Mouse (Mus musculus) forebrain, embryonic 15.5 days (tissue): ENCODE measurements around the gene Gtf2b. TPM values are rescaled to one million over a fixed set of nuclear protein-coding genes. Genes with fewer than 3 reads are reported as not detected.
A peak's percentile ranks its signal among the peaks of the same experiment; 100 is the strongest.

ENCODE experiments used
- ATAC-seq: fragments of 200-750 bp; cut with Nextera tagmentation; replicated peaks from 2 replicates; pipeline ENCODE4 v1.8.0; 2017; ENCODE audit warnings: mild to moderate bottlenecking, moderate TSS enrichment, moderate library complexity
- H3K27ac ChIP-seq: fragments of 300-500 bp; sonication (generic); replicated peaks from 2 replicates; pipeline ENCODE4 v1.5.1; 2015; ENCODE audit warnings: mild to moderate bottlenecking, inconsistent platforms
- H3K27me3 ChIP-seq: fragments of 300-500 bp; sonication (generic); 2 replicates; pipeline ENCODE4 v1.6.1; 2015; ENCODE audit warnings: inconsistent platforms
- H3K36me3 ChIP-seq: fragments of 300-500 bp; sonication (generic); 2 replicates; pipeline ENCODE4 v1.6.1; 2015; ENCODE audit warnings: mild to moderate bottlenecking, inconsistent platforms
- H3K4me1 ChIP-seq: fragments of 300-500 bp; sonication (generic); 2 replicates; pipeline ENCODE4 v1.6.1; 2015; ENCODE audit warnings: inconsistent platforms
- H3K4me2 ChIP-seq: fragments of 300-500 bp; sonication (generic); replicated peaks from 2 replicates; pipeline ENCODE4 v1.6.1; 2015; ENCODE audit warnings: mild to moderate bottlenecking, inconsistent platforms
- H3K4me3 ChIP-seq: fragments of 300-500 bp; sonication (generic); 2 replicates; pipeline ENCODE4 v1.5.1; 2015; ENCODE audit warnings: mild to moderate bottlenecking, inconsistent platforms
- H3K9ac ChIP-seq: fragments of 300-500 bp; sonication (generic); replicated peaks from 2 replicates; pipeline ENCODE4 v1.6.1; 2015; ENCODE audit warnings: mild to moderate bottlenecking, inconsistent platforms
- H3K9me3 ChIP-seq: fragments of 300-500 bp; sonication (generic); 2 replicates; pipeline ENCODE4 v1.6.1; 2016; ENCODE audit warnings: inconsistent platforms
- WGBS: fragments of 180-500 bp; shearing (Covaris S2); methylation state at CpG from one replicate; pipeline ENCODE4 v1.1.7; 2015; ENCODE audit warnings: mixed read lengths; 5-methylcytosine and 5-hydroxymethylcytosine counted together
- polyA plus RNA-seq: library from polyadenylated mRNA; unstranded; fragments of >200 nt; fragmentation: Nextera tagmentation; extraction: Ambion mirVana; gene quantifications from 2 replicates; pipeline ENCODE4 v1.2.1, GENCODE M21; 2015

The Gtf2b gene
- 91.7 and 93.1 TPM in 2 replicates for polyA plus RNA-seq

DNA sequence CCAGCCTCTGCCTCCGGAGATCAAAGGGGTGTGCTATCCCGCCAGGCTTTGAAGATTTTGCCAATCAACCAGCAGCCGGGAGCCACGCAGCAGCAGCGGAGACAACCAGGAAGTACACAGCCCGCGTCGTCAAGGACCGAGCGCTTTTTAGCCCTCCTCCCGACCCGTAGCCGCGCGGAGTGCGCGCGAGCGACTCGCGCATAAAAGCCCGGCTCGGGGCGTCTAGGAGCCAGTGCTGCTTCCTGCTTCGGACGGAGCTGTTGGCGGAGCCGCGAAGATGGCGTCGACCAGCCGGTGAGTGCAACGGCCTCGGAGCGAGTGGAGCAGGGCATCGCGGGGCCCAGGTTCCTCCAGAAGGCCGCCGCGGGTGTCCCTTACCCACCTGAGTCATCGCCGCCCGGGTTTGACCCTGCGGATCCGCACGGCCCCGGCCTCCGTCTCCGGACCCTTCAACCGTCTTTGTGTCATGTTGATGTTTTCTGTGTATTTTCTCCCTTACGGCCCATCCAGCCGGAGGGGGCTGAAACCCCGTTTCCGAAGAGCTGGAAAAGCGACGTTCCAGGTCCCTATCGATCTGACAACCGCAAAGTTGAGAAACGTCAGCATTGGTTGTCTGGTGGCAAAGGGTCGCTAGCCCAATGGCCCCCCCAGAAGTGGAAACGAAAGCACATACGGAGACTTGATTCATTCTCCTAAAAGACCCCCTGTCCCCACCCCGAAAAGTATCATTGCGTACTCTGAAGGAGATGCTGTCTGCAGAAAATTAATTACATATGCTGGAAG is at the start of gene Gtf2b:
Gene Gtf2b (plus strand): TSS at position 51 of the 783 bp plus-strand sequence.
- peak; percentile 100 for ATAC-seq
- H3K36me3 ChIP-seq, result no peaks in the 10 kb centered on the region
- peak within 1 kb of the TSS; percentile 81 for H3K4me3 ChIP-seq
- H3K4me1 ChIP-seq, result peaks cover 20% of the 10 kb centered on the region
- no peaks in the 10 kb centered on the region for H3K9me3 ChIP-seq
- WGBS, result under 1% methylated on average over 64 of the region's 64 CpGs
- peak within 1 kb of the TSS; percentile 96 for H3K9ac ChIP-seq
- peak within 1 kb of the TSS; percentile 89 for H3K27ac ChIP-seq
- no peaks in the 10 kb centered on the region for H3K27me3 ChIP-seq
- H3K4me2 ChIP-seq, result peak within 1 kb of the TSS; percentile 65

DNA sequence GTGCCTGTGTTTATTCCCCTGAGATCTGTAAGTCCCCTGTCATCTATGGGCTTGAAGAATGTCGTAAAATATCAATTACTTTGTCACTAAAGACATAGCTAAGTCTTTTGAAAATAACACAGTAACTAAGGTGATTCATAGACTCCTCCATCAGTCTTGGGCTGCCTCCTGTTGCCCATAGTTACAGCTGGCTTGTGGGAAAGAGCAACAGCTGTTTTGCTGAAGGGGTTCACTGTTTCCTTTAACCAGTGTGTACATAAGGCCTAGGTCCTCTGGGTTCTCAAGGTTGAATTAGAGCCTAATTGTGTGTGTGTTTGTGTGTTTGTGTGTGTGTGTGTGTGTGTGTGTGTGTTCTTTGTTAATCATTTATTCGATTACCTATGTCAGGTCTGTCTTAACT is 39.4 kb upstream of the Gtf2b start:
- Histone ChIP-seq H3K9ac (no peak overlapping the region), H3K27ac (no peak overlapping the region), H3K27me3 (no peaks in the 10 kb centered on the region), H3K36me3 (no peaks in the 10 kb centered on the region), H3K4me1 (no peaks in the 10 kb centered on the region), H3K9me3 (no peaks in the 10 kb centered on the region), H3K4me3 (no peak overlapping the region), H3K4me2 (no peak overlapping the region)
- ATAC-seq, result no peak
- WGBS, result 83% methylated on average over 2 of the region's 2 CpGs

DNA sequence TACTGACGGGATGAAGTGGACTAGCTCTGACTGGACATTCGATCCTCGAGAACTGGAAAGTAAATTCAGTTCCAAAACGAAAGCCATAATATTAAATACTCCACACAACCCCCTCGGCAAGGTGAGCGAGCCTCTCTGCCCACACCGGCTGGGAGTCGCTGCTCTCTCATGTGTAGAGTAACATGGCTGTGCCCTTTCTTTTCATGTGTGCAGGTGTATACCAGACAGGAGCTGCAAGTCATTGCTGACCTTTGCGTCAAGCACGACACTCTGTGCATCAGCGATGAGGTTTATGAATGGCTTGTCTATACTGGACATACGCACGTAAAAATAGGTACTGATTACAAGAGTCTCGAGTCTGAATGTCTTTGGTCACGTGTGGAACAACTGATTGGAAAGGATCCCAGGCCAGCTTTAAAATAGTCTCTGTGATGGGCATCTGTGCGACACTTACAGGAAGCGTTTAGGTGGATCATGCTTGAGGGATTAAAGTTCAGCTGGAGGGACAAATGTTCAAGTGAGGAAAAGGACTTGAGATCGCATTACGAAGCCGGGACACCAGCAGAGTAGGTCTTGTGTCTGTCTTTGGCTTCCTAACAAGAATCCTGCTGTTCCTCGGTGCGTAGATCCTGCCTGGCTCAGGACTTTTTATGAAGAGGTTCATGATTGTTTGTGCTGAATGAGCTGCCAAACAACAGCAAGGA is 38.7 kb upstream of the Gtf2b start:
- H3K4me2 ChIP-seq, result no peak overlapping the region
- 88% methylated on average over 22 of the region's 22 CpGs for WGBS

DNA sequence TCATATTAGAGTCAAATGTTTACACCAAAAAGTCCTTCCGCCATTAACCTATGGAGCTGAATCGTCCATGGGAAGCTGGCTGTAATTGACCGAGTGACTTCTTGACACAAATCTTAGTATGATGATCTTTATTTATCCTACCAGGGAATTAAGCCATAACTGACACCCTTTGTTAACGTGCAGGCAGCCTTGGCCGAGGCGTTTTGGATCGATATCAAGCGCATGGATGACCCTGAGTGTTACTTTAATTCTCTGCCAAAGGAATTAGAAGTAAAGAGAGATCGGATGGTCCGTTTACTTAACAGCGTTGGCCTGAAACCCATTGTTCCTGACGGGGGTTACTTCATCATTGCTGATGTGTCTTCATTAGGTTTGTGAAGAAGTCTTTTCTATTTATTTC is 30.6 kb upstream of the Gtf2b start:
- no peak for ATAC-seq
- Histone ChIP-seq H3K4me3 (no peak overlapping the region), H3K27me3 (no peaks in the 10 kb centered on the region), H3K4me2 (no peak overlapping the region), H3K4me1 (no peaks in the 10 kb centered on the region), H3K9ac (no peak overlapping the region), H3K27ac (no peak overlapping the region), H3K9me3 (no peaks in the 10 kb centered on the region), H3K36me3 (no peaks in the 10 kb centered on the region)
- WGBS, result 85% methylated on average over 12 of the region's 12 CpGs

More for the DNA sequence above, 38.7 kb upstream of the Gtf2b start:
- Histone ChIP-seq H3K4me3 (no peak overlapping the region), H3K27me3 (no peaks in the 10 kb centered on the region), H3K9ac (no peak overlapping the region), H3K4me1 (no peaks in the 10 kb centered on the region), H3K36me3 (no peaks in the 10 kb centered on the region), H3K9me3 (no peaks in the 10 kb centered on the region), H3K27ac (no peak overlapping the region)
- no peak for ATAC-seq

DNA sequence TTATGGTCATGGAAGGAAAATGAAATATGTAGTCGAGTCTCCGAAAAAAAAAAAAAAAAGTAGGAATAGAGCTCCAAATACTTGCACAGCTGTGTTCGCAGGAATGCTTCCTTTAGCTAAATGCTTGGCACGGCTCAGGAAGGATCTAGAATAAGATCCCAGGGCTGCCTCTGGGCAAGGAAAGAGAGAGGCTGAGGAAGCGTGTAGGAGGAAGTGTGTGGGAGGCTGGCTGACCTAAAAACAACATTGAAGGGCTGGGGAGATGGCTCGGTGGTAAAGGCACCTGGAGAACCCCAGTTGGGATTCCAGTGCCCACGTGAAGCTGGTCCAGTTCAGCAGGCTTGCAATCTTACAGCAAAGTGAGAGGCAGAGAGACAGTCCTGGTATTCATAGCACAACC is 23.9 kb upstream of the Gtf2b start:
- no peak overlapping the region for H3K4me2 ChIP-seq
- no peak for ATAC-seq
- H3K36me3 ChIP-seq, result no peaks in the 10 kb centered on the region
- H3K4me3 ChIP-seq, result no peak overlapping the region
- no peak overlapping the region for H3K27ac ChIP-seq
- H3K27me3 ChIP-seq, result no peaks in the 10 kb centered on the region
- no peaks in the 10 kb centered on the region for H3K9me3 ChIP-seq
- WGBS, result 84% methylated on average over 7 of the region's 7 CpGs
- no peaks in the 10 kb centered on the region for H3K4me1 ChIP-seq
- no peak overlapping the region for H3K9ac ChIP-seq

DNA sequence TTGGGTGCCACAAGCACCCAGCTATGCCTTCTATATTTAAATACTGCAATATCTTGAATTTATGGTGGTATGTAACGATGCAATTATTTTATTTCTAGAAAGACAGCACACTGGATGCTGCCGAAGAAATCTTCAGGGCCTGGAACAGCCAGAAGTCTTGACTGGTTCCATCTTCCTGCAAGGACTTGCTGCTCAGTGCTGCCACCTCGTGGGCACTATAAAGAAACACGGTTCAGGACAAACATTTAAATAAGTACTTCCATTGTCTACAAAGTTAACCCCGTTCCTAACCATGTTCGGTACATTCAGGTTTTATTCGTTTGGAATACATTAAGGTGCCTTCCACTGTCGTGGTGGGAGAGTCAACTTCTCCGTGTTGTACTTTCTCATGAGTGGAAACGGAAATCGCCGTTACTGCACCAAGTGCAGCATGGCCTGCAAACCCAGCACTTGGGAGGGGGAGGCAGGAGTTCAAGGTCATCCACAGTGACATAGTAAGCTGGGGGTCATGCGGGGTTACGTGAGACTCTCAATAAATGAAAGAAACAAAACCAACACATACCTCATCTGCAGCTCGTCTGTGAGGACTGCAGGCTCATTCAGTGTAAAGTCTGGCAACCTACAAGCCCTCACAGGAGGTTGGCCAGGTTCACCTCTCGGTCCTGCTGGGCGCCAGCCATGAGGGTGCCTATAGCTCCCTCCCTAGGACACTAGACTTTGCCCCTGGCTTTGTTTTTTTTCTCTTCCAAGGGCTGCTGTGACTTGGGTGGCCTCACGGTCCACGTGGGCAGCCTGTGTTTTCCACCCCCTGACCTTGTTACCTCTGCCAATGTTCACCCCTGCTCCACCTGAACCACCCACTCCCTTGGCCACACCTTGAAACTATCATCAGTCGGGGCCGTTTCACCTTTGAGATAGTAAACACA is 20.6 kb upstream of the Gtf2b start:
- Histone ChIP-seq H3K9ac (no peak overlapping the region), H3K27me3 (no peaks in the 10 kb centered on the region), H3K4me1 (no peaks in the 10 kb centered on the region), H3K36me3 (no peaks in the 10 kb centered on the region), H3K9me3 (no peaks in the 10 kb centered on the region), H3K4me3 (no peak overlapping the region), H3K4me2 (no peak overlapping the region), H3K27ac (no peak overlapping the region)
- peak; percentile 54 for ATAC-seq
- 62% methylated on average over 21 of the region's 21 CpGs for WGBS

DNA sequence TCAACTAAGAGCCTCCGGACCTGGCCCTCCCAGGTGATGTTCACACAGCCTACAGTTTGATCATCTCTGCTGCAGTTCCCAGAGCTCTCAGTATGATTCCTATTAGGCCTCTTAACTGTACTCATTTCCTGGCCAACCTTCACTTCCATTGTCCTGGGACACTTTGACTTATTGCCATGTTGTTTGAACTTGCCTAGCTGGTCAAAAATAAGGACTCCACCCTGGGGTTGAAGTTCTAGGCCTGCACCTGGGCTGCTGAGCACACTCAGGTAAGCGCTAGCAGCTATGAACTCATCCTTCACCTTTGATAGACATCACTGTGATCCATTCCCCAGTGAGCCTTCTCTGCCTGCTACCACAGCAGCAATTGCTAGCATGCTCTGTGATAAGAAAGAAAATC is 19.8 kb upstream of the Gtf2b start:
- 90% methylated on average over 2 of the region's 2 CpGs for WGBS
- no peaks in the 10 kb centered on the region for H3K9me3 ChIP-seq
- no peaks in the 10 kb centered on the region for H3K36me3 ChIP-seq
- no peak overlapping the region for H3K9ac ChIP-seq
- no peaks in the 10 kb centered on the region for H3K4me1 ChIP-seq
- no peak for ATAC-seq
- no peak overlapping the region for H3K27ac ChIP-seq
- H3K4me2 ChIP-seq, result no peak overlapping the region
- no peaks in the 10 kb centered on the region for H3K27me3 ChIP-seq
- H3K4me3 ChIP-seq, result no peak overlapping the region

DNA sequence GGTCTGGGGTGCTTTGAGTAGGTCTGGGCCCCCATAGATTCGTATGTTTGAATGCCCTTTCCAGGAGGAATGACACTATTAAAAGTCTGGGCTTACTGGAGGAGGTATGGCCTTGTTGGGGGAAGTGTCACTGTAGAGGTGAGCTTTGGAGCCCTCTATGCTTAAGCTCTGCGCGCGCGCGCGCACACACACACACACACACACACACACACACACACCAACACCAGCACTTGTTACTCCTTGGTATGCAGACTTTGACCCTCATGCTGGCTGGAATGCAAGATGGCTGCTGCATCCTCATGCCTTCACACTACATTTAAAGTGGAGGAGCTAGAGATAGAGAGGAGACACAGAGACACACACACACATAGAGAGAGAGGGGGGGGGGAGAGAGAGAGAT is 17.2 kb upstream of the Gtf2b start:
- no peaks in the 10 kb centered on the region for H3K36me3 ChIP-seq
- WGBS, result 94% methylated on average over 7 of the region's 7 CpGs
- no peak overlapping the region for H3K9ac ChIP-seq
- no peaks in the 10 kb centered on the region for H3K9me3 ChIP-seq
- no peaks in the 10 kb centered on the region for H3K4me1 ChIP-seq
- no peak overlapping the region for H3K27ac ChIP-seq
- no peaks in the 10 kb centered on the region for H3K27me3 ChIP-seq
- no peak for ATAC-seq
- no peak overlapping the region for H3K4me2 ChIP-seq
- no peak overlapping the region for H3K4me3 ChIP-seq

DNA sequence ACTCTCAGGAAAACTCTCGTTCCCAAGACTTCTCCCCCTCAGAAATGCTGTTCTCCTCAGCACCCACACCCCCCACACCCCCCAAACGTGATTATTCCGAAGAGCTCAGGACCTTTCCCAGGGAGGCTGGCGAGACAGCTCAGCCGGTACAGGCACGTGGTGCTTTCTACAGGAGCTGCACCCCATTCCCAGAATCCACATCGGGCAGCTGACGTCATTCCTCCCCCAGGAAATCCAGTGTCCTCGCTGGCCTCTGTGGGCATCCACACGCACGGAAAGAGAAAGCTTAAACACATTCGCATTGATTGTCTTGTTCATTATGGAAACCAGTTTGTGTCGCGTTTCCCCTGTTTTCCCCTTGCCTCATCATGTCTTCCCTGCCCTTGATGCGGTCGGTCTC is 15.7 kb upstream of the Gtf2b start:
- Histone ChIP-seq H3K27me3 (no peaks in the 10 kb centered on the region), H3K9ac (no peak overlapping the region), H3K4me1 (no peaks in the 10 kb centered on the region), H3K4me3 (no peak overlapping the region), H3K4me2 (no peak overlapping the region), H3K36me3 (no peaks in the 10 kb centered on the region), H3K27ac (no peak overlapping the region), H3K9me3 (no peaks in the 10 kb centered on the region)
- 83% methylated on average over 16 of the region's 16 CpGs for WGBS
- ATAC-seq, result no peak

DNA sequence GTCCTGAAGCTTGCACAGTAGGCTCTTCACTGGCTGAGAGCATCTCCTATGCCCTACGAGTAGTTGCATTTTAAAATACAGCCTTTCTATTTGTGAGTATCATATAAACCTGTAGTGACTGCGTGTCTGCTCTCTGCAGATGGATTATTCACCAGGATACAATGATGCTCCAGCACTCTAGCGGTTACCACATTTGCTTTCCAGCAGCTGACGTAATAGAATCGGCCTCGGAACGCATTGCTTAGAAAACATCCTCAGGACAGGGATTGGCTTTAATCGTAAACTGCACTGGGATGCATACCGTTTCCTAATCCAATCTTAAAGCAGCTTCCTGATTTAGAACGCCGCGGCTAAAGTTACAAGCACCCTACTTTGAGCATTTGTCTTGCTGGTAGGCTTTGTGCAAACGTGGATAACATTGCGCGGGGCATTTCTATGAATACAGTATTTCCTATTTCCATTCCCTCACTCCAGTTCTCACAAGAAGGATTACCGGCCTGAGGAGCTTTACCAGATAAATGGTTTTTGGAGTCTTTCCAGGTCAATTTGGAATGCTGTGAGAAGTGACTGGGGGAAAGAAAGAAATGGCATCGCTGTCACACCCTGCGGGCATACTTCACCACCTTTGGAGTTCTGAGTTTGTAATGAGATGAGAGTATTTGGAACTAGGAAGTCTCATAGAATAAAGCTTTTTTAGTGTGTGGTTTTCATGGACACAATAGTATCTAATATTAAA is 9.5 kb upstream of the Gtf2b start:
- no peak overlapping the region for H3K4me2 ChIP-seq
- ATAC-seq, result no peak

DNA sequence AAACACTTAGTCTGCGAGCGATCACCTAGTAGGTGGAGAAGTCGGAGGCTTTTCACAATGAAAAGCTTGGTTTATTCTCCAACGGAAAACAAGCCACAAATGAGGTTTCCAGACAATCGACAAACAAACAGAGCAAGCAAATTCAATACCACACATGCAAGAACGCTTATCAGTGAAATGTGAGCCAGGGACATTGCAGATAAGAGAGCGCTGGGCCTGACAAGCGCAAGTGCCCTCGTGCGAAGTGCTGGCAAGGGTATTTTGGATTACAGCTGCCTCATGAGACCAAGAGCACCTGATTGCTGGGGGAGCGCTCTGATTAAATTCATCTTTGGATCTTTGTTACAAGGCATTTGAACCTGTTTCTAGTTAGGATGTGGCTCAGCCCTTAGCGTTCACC is 7.0 kb upstream of the Gtf2b start:
- no peak for ATAC-seq
- Histone ChIP-seq H3K4me1 (no peaks in the 10 kb centered on the region), H3K27ac (no peak overlapping the region), H3K27me3 (no peaks in the 10 kb centered on the region), H3K9ac (no peak overlapping the region), H3K4me2 (no peak overlapping the region), H3K4me3 (no peak overlapping the region), H3K36me3 (no peaks in the 10 kb centered on the region), H3K9me3 (no peaks in the 10 kb centered on the region)
- 75% methylated on average over 12 of the region's 12 CpGs for WGBS

More for the DNA sequence above, 9.5 kb upstream of the Gtf2b start:
- Histone ChIP-seq H3K4me1 (no peaks in the 10 kb centered on the region), H3K9me3 (no peaks in the 10 kb centered on the region), H3K4me3 (no peak overlapping the region), H3K27me3 (no peaks in the 10 kb centered on the region), H3K27ac (no peak overlapping the region), H3K9ac (no peak overlapping the region), H3K36me3 (no peaks in the 10 kb centered on the region)
- WGBS, result 78% methylated on average over 18 of the region's 18 CpGs
